Mouse (Mus musculus): ENCODE results near the gene Tfr2. TPM values are rescaled to one million over a fixed set of nuclear protein-coding genes. Genes with fewer than 3 reads are reported as not detected.

Tfr2 gene
- polyA plus RNA-seq, 1 experiment, result 5.4 TPM

DNA sequence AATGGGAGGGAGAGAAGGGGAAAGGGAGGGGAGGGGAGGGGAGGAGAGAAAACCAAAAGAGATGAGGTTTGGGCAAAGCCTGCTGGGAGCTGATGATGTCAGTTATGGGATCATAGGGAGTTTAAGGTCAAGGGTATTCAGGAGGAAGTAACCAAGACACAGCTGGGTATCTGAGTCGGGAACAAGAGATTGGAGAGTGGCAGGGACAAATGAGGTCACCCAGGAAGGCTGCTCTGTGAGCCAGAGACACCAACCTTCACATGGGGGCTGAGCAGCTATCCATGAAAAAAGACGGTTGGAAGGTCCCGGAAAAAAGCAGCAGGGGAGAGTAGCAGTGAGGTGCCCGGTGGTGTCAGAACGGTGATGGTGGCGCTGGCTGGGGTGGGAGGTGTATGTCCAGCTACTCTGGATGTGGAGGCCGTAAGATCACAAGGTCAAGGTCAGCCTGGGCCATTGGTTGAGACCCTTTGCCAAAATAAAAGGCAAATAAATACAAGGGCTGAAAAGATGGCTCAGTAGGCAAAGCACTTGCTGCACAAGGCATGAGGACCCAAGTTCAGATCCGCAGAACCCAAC is 1.3 kb upstream of the Tfr2 start:
- H3K4me3 ChIP-seq (ENCODE audit: low read depth, low read length), result no peak overlapping the region
- H3K36me3 ChIP-seq (ENCODE audit: control insufficient read depth, insufficient read depth, low read length, poor library complexity, severe bottlenecking), result no peaks in the 10 kb centered on the region
- no peaks in the 10 kb centered on the region for H3K27me3 ChIP-seq (ENCODE audit: control insufficient read depth, insufficient read depth, low read length, poor library complexity, severe bottlenecking)
- no peak overlapping the region for H3K27ac ChIP-seq (ENCODE audit: insufficient read depth, low read length)
- H3K9ac ChIP-seq (ENCODE audit: low read depth, poor library complexity, severe bottlenecking), result no peak overlapping the region
- TF ChIP-seq EP300 (IDR thresholded peaks at IDR 0.05; ENCODE audit: insufficient read depth, low read depth, low read length) (no peak), CTCF (IDR thresholded peaks at IDR 0.05; ENCODE audit: low read depth, low read length) (no peak), POLR2A (IDR thresholded peaks at IDR 0.05; ENCODE audit: insufficient read depth, low read length) (no peak)
- H3K4me1 ChIP-seq (ENCODE audit: control insufficient read depth, insufficient read depth, low read length), result no peaks in the 10 kb centered on the region
- no peaks in the 10 kb centered on the region for H3K9me3 ChIP-seq (replicated peaks; ENCODE audit: control insufficient read depth, insufficient read depth, low read length, poor library complexity, severe bottlenecking)

DNA sequence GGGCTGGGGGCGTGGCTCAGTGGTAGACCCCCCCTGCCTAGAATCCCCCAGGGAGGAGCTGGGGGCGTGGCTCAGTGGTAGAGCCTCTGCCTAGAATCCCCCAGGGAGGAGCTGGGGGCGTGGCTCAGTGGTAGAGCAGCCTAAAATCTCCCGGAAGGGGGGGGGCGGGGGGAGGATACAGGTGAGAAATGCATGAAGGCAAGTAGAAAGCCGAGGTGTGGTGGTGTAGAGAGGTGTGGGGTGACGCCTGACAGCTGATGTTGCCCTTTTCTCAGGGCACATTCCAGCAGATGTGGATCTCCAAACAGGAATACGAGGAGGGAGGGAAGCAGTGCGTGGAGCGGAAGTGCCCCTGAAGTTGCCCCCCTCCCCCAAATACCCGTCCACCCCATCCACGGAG is 609 bp upstream of the Tfr2 start:
- Histone ChIP-seq H3K27me3 (ENCODE audit: control insufficient read depth, insufficient read depth, low read length, poor library complexity, severe bottlenecking) (no peaks in the 10 kb centered on the region), H3K4me1 (ENCODE audit: control insufficient read depth, insufficient read depth, low read length) (no peaks in the 10 kb centered on the region), H3K4me3 (ENCODE audit: low read depth, low read length) (no peak overlapping the region), H3K9ac (ENCODE audit: low read depth, poor library complexity, severe bottlenecking) (no peak overlapping the region), H3K9me3 (replicated peaks; ENCODE audit: control insufficient read depth, insufficient read depth, low read length, poor library complexity, severe bottlenecking) (no peaks in the 10 kb centered on the region), H3K36me3 (ENCODE audit: control insufficient read depth, insufficient read depth, low read length, poor library complexity, severe bottlenecking) (no peaks in the 10 kb centered on the region), H3K27ac (ENCODE audit: insufficient read depth, low read length) (no peak overlapping the region)
- TF ChIP-seq POLR2A (IDR thresholded peaks at IDR 0.05; ENCODE audit: insufficient read depth, low read length) (no peak), CTCF (IDR thresholded peaks at IDR 0.05; ENCODE audit: low read depth, low read length) (no peak), EP300 (IDR thresholded peaks at IDR 0.05; ENCODE audit: insufficient read depth, low read depth, low read length) (no peak)

DNA sequence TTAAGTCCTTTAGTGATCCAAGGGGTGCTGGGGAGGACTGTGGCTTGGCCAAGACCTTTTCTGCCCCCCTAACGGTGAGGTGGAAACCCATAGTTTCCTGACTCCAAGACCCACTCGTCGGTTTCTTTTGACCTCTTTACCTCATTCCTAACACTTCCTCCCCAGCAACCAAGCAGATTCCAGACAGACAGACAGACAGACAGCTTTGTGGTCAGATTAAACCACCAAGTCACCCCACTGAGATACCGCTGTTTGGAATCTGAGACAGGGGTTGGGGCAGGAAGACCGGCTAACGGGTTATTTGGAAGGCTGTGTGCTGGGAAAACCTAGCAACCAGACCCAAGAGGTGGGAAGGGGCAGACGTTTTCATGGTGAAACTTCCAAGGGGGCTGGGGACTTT is 541 bp downstream of the Tfr2 start:
- no peak for TF ChIP-seq EP300 (IDR thresholded peaks at IDR 0.05; ENCODE audit: insufficient read depth, low read depth, low read length)
- TF ChIP-seq CTCF (IDR thresholded peaks at IDR 0.05; ENCODE audit: low read depth, low read length), result no peak
- no peak for TF ChIP-seq POLR2A (IDR thresholded peaks at IDR 0.05; ENCODE audit: insufficient read depth, low read length)
- Histone ChIP-seq H3K27ac (ENCODE audit: insufficient read depth, low read length) (no peak overlapping the region), H3K36me3 (ENCODE audit: control insufficient read depth, insufficient read depth, low read length, poor library complexity, severe bottlenecking) (no peaks in the 10 kb centered on the region), H3K9me3 (replicated peaks; ENCODE audit: control insufficient read depth, insufficient read depth, low read length, poor library complexity, severe bottlenecking) (no peaks in the 10 kb centered on the region), H3K9ac (ENCODE audit: low read depth, poor library complexity, severe bottlenecking) (no peak overlapping the region), H3K4me3 (ENCODE audit: low read depth, low read length) (no peak overlapping the region), H3K4me1 (ENCODE audit: control insufficient read depth, insufficient read depth, low read length) (no peaks in the 10 kb centered on the region), H3K27me3 (ENCODE audit: control insufficient read depth, insufficient read depth, low read length, poor library complexity, severe bottlenecking) (no peaks in the 10 kb centered on the region)

DNA sequence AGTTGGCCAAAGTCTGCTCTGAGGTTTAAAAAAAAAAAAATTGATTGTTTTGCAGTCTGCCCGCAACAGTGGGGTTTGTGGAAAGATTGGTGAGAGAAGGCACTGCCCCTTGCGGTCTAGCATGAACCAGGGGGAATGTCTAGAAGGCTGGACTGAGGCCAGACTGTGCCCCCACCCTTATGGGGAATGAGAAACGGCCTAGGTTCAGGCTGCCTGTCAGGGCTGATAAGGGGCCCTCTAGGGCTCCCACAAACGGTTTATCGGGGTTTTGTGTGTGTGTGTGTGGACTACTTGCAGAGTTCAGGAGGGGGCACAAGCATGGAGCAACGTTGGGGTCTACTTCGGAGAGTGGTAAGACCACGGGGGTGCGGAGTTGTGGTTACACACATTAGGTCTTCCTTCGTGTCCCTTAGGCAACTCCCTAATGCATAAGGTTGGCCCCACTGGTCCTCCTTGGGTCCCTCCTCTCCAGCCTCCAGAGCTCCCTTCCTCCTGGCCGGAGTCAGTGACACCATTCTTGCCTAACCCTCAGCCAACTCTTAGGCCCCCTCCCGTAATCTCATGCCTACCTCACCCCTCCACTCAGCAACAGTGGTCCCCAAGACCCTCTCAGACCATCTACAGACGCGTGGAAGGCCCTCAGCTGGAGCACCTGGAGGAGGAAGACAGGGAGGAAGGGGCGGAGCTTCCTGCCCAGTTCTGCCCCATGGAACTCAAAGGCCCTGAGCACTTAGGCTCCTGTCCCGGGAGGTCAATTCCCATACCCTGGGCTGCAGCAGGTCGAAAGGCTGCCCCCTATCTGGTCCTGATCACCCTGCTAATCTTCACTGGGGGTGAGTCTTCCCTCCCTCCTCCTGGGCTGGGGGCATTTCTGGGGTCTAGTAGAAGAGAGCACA is 1.3 kb downstream of the Tfr2 start:
- Histone ChIP-seq H3K9ac (ENCODE audit: low read depth, poor library complexity, severe bottlenecking) (no peak overlapping the region), H3K4me3 (ENCODE audit: low read depth, low read length) (no peak overlapping the region), H3K27me3 (ENCODE audit: control insufficient read depth, insufficient read depth, low read length, poor library complexity, severe bottlenecking) (no peaks in the 10 kb centered on the region), H3K27ac (ENCODE audit: insufficient read depth, low read length) (no peak overlapping the region), H3K4me1 (ENCODE audit: control insufficient read depth, insufficient read depth, low read length) (no peaks in the 10 kb centered on the region), H3K9me3 (replicated peaks; ENCODE audit: control insufficient read depth, insufficient read depth, low read length, poor library complexity, severe bottlenecking) (no peaks in the 10 kb centered on the region), H3K36me3 (ENCODE audit: control insufficient read depth, insufficient read depth, low read length, poor library complexity, severe bottlenecking) (no peaks in the 10 kb centered on the region)
- TF ChIP-seq POLR2A (IDR thresholded peaks at IDR 0.05; ENCODE audit: insufficient read depth, low read length) (no peak), EP300 (IDR thresholded peaks at IDR 0.05; ENCODE audit: insufficient read depth, low read depth, low read length) (no peak), CTCF (IDR thresholded peaks at IDR 0.05; ENCODE audit: low read depth, low read length) (no peak)

DNA sequence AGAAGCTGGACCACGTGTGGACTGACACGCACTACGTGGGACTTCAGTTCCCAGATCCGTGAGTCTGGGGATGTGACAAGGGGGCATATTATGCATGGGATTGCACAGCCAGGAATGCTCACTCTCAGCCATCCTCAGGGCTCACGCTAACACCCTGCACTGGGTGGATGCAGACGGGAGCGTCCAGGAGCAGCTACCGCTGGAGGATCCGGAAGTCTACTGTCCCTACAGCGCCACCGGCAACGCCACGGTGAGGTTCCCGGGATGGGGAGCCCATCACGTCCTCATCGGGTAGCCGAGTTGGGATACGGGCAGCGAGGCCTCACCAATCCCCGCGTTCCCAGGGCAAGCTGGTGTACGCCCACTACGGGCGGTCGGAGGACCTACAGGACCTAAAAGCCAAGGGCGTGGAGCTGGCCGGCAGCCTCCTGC is 4.8 kb downstream of the Tfr2 start:
- H3K4me3 ChIP-seq (ENCODE audit: low read depth, low read length), result peak overlapping the region; percentile 32
- no peaks in the 10 kb centered on the region for H3K4me1 ChIP-seq (ENCODE audit: control insufficient read depth, insufficient read depth, low read length)
- no peaks in the 10 kb centered on the region for H3K9me3 ChIP-seq (replicated peaks; ENCODE audit: control insufficient read depth, insufficient read depth, low read length, poor library complexity, severe bottlenecking)
- H3K36me3 ChIP-seq (ENCODE audit: control insufficient read depth, insufficient read depth, low read length, poor library complexity, severe bottlenecking), result no peaks in the 10 kb centered on the region
- no peak overlapping the region for H3K27ac ChIP-seq (ENCODE audit: insufficient read depth, low read length)
- no peaks in the 10 kb centered on the region for H3K27me3 ChIP-seq (ENCODE audit: control insufficient read depth, insufficient read depth, low read length, poor library complexity, severe bottlenecking)
- H3K9ac ChIP-seq (ENCODE audit: low read depth, poor library complexity, severe bottlenecking), result no peak overlapping the region
- peak; percentile 35 for TF ChIP-seq CTCF (IDR thresholded peaks at IDR 0.05; ENCODE audit: low read depth, low read length)
- no peak for TF ChIP-seq POLR2A (IDR thresholded peaks at IDR 0.05; ENCODE audit: insufficient read depth, low read length)
- TF ChIP-seq EP300 (IDR thresholded peaks at IDR 0.05; ENCODE audit: insufficient read depth, low read depth, low read length), result no peak

DNA sequence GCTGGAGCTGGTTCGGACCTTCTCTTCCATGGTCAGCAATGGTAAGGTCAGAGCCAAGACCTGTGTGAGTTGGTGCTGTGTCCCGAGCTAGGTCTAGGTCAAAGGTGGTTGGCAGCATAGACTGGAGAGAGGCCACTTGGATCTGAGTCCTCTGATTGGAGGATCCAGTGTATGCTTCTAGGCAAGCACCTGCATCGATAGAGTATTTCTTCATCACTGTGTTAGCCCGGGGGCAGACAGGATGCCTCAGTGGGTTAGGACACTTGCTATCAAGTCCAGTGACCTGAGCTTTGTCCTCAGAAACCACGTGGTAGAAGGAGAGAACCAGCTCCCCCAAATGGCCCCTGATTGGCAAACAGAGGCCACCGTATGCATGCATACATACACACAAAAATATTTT is 10.6 kb downstream of the Tfr2 start:
- H3K36me3 ChIP-seq (ENCODE audit: control insufficient read depth, insufficient read depth, low read length, poor library complexity, severe bottlenecking), result no peaks in the 10 kb centered on the region
- no peaks in the 10 kb centered on the region for H3K4me1 ChIP-seq (ENCODE audit: control insufficient read depth, insufficient read depth, low read length)
- H3K27ac ChIP-seq (ENCODE audit: insufficient read depth, low read length), result no peak overlapping the region
- no peaks in the 10 kb centered on the region for H3K9me3 ChIP-seq (replicated peaks; ENCODE audit: control insufficient read depth, insufficient read depth, low read length, poor library complexity, severe bottlenecking)
- no peak overlapping the region for H3K4me3 ChIP-seq (ENCODE audit: low read depth, low read length)
- TF ChIP-seq CTCF (IDR thresholded peaks at IDR 0.05; ENCODE audit: low read depth, low read length) (no peak), EP300 (IDR thresholded peaks at IDR 0.05; ENCODE audit: insufficient read depth, low read depth, low read length) (no peak), POLR2A (IDR thresholded peaks at IDR 0.05; ENCODE audit: insufficient read depth, low read length) (no peak)
- H3K9ac ChIP-seq (ENCODE audit: low read depth, poor library complexity, severe bottlenecking), result no peak overlapping the region
- H3K27me3 ChIP-seq (ENCODE audit: control insufficient read depth, insufficient read depth, low read length, poor library complexity, severe bottlenecking), result no peaks in the 10 kb centered on the region
